Mouse (Mus musculus): ENCODE results near the gene Slc27a1. TPM values are rescaled to one million over a fixed set of nuclear protein-coding genes. Genes with fewer than 3 reads are reported as not detected.
"Not testable (repeated sequence)": the region's sequence is repeated elsewhere in the genome, so short reads cannot be mapped to it uniquely, and the experiment has no call there.

Gene Slc27a1
- total RNA-seq (2021): 91.6 and 93.6 TPM in 2 replicates
- long read RNA-seq, experiment 1, transcript Slc27a1-205 (11 exons, 3,207 nt): minor isoform, 16 of 245 reads
- long read RNA-seq, experiment 1, transcript Slc27a1-201 (14 exons, 2,795 nt): minor isoform, 6 of 245 reads
- long read RNA-seq, experiment 1, transcript Slc27a1-207 (13 exons, 2,730 nt): major isoform, 34 of 245 reads
- long read RNA-seq, experiment 1, partial matches to known transcripts: 75 of 245 reads
- long read RNA-seq, experiment 1, other reads (novel, unspliced or antisense): 114 of 245 reads
- long read RNA-seq, experiment 2, transcript Slc27a1-207 (13 exons, 2,730 nt): major isoform, 9 of 129 reads
- long read RNA-seq, experiment 2, transcript Slc27a1-205 (11 exons, 3,207 nt): minor isoform, 5 of 129 reads
- long read RNA-seq, experiment 2, partial matches to known transcripts: 47 of 129 reads
- long read RNA-seq, experiment 2, other reads (novel, unspliced or antisense): 64 of 129 reads

DNA sequence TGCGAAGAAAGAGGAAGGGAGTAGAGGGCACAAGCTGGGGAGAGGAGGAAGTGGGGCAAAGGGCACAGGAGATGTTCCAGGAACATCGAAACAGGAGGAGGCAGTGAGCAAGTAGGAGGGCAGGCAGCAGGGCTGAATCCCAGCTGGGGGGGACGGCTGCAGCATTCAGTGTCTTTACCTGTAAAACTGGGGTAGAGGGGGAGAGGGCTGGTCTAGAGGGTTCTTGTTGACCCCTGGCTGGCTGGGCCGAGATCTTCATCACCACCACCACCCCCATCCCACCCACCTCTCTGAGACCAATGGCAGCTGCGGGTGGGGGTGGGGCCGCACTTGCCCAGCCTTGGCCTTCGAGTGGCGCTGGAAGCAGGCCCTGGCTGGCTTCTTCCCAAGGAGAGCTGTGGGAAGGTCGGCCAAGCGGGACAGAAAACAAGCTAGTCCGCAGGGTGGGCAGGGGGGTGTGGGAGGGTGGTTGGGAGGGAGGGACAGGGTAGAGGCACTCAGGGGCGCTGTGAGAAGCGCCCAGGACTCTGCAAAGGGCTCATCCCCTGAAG lies at the start of gene Slc27a1:
TSS of gene Slc27a1 (plus strand) at position 496 of the 551 bp plus-strand sequence.
- DNase-seq: peak; percentile 93

DNA sequence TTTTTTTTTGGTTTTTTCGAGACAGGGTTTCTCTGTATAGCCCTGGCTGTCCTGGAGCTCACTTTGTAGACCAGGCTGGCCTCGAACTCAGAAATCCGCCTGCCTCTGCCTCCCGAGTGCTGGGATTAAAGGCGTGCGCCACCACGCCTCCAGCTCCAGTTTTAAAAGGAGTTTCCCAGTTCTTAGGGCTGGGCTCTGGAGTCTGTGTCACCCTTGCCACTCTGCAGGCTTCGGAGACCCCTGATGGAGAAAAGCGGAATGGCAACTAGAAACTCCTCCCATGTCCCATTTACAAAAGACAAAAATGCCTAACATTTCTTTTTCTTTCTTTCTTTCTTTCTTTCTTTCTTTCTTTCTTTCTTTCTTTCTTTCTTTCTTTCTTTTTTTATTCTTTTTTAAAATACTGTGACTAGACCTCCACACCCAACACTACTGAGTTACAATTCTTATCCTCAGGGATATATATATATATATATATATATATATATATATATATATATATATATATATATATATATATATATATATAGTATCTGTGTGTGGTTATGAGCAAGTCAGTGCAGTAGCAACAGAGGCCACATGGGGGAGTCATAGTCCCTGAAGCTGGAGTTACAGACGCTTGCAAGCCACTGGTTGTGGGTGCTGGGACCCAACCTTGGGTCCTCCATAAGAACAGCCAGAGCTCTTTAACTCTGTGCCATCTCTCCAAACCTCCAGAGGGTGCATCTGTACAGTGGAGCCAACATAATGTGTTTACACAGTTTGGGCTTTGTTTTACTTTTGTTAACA lies 49.5 kb upstream of the Slc27a1 start:
- peak; percentile 84 for DNase-seq

DNA sequence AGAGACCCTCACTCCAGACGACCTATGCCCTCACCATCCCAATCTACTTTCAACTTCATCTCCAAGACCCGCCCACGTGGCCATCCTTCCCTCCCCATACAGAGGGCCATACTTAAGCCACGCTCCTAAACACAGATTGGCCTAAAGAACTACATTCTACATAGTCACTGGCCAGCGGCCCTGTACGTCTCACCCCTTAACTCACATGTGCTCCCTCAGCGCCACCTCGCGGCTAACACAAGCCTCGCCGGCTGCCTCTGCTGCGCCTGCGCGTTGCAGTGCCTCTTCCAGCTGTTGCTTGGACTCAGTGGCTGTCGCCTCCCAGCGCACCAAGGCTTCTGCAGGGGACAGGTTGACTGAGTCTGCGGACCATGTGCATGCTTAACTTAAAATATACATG lies 47.0 kb upstream of the Slc27a1 start:
- peak; percentile 97 for DNase-seq

DNA sequence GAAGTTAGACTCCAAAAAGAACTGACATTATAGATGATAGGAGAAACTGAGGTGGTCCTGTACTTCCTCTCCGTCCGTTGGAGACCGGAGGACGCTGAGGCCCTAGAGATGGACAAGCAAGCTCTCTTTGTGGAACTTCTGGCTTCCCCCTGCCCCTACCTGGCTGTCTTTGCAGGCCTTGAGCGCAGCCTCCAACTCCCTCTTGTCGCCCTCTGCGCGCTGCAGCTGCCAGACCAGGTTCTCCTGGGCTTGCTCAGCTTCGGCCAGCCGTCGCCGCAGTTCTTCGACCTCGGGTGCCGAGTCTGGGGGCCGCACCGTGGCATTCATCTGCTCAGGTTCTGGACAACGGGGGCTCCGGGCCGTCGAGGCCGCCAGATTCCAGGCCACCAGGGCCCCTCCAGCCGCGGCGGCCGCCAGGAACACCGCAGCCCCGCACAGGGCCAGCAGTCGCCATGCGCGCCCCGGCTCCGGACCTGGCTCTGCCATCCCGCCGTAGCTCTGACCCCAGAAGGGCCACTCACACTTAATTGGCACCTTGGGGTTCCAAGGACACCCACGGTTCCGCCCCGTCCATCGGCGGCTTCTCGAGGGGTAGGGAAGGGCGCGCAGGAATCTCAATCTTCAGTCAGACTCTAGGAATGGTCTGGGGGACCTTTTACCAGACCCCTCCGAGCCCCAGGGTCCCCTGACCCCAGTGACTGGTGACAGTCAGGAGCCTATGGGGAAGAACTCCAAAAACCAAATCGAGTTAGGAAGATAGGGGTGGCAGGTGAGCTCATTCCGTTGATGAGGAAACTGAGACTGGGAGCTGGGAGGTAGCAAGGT lies 43.2 kb upstream of the Slc27a1 start, which contains the start of gene Ccdc194:
TSS of gene Ccdc194 (minus strand) at position 486 of the 825 bp plus-strand sequence.
- no peak for DNase-seq

DNA sequence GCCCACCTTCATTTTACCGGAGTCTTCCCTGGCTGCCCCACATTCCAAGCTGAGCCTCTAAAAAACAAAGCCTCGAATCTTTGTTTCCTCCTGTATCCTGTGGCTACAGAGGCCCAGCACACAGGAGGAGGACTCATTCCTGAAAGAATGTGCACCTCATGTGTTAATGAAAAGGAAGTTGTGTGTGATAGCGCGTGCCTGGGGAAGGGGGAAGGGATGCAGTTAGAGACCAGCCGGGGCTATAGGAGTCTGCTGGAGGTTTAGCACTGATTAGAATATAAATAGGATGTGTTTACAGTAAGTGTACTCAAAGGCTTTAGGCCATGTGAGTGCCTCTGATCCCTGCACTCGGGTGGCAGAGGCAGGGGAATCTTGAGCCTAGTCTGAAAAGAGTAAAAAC lies 42.4 kb upstream of the Slc27a1 start:
- no peak for DNase-seq

DNA sequence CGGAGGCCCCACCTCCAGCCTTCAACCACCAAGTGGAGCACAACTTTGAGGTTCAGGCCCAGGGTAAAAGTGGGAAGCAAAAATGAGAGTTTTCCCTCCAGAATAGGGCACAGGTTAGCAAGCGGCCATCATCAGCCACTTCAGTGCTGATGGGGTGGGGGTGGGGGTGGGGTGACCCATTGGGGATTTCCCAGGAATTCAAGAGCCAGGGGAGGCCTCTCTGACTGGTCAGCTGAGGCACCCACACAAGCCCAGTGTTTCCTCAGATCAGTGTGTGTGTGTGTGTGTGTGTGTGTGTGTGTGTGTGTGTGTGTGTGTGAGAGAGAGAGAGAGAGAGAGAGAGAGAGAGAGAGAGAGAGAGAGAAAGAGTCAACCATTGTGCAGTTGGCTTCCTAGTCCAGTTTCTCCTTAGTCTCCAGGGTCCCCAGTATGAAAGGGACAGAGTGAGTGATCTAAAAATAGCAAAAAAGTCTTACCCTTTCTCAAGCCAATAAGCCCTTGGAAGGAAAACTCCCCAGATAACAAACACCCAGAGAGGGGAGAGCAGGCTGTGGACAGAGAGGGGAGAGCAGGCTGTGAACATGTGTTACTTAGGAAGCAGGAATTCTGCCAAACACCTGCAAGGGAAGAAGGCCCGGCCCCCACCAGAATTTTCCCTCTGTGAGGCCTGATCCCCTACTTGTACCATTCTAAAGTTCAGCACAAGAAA lies 41.4 kb upstream of the Slc27a1 start:
- DNase-seq: no peak

DNA sequence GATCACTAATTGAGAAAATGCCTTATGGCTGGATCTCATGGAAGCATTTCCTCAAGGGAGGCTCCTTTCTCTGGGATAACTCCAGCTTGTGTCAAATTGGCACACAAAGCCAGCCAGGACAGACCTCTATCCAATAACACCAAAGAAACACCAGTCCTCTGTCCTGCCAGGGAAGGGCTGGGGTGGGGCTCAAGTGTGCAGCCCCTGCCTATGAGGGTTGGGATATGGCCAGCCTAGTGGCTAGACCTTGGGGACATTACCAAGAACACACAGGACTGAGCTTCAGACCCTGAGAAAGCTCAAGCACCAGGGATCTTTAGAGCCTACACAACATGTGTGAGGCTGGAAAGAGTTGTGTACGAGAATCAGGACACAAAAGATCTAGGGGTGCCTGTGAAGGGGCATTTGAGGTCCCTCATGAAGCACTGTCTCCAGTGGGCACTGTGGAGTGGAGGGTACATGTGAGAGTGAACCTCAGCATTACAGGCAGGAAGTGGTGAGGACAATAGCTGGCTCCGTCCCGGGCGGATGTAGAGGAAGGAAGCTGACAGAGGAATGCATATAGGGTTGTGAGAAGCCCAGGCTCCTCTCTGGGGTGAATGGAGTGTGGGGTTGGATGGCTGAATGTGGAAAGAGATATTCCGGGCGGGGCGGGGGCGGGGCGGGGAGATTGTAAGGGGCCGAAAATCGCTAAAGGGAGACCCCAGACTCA lies 40.2 kb upstream of the Slc27a1 start:
- DNase-seq: no peak

DNA sequence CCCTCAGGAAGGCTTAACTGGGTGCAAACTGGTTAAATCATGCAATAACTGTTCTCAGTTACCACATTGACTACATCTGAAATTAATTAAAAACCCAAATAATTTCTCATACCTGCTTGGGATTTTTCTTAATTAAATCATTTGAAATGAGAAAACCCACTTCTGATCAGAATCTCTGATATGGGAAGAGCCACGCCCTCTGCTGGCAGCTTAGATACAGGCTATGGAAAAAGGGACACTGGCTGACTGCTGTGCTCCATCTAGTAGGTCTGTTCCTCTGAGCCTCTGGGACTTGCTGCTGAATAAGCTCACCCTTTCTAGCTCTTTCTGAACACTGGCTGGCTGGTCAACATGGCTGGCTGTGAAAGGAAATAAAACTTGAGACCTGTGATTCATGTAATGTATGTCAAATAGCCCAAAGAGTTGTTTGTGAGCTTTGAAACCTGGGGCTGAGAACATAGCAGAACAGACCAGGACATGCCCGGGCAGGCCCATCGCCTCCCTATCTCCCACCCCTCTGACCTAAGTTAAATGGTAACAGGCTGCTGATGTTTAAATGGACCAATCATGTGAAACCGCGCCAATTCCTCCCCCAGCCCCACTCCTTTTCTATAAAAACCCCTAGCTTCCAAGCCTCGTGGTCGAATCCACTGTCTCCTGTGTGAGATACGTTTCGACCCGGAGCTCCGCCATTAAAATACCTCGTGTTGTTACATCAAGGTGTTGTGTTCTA lies 37.8 kb upstream of the Slc27a1 start:
- DNase-seq: not testable (repeated sequence)

DNA sequence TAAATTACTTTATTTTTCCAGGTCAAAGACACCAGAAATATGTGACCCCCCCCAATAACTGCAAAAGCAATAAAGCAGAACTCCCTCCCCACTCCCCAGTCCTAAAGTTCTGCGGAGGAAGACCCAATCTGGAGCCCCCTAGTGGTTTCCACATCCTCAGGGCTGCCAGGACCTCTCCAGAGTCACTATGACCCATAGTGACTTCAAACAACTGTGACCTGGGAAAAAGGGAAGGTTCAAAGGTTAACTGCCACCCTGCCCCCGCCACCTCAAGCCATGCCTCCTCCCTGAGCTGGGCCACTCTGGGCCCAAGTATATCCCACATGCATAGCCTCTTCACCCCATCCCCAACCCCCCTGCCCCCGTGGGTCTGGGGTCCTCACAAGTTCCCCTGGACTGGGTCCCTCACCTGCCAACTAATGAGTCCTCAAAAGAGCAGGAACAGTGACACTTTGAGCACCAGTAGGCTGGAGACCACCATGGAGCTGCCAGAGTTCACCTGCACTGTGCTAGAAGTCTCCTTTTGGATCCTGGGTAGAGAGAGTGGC lies 34.3 kb upstream of the Slc27a1 start:
- no peak for DNase-seq

DNA sequence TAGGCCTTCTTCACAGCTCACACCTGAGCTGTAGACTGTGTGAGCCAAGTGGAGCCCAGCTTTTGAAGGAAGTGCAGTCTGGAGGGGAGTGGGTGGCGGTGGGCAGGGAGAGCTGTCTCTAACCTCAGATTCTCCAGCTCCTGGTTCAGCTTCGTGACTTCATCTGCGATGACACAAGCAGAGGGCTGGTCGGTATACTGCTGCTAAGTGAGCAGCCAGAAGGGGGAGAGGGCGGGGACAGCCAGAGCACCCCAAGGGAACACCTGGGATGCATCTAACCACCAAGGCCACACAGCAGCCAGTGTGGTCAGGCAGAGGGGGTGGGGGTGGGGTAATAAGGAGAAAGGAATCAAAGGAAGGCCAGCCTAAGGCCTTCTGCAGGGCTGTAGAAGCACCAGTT lies 33.0 kb upstream of the Slc27a1 start:
- DNase-seq: no peak

DNA sequence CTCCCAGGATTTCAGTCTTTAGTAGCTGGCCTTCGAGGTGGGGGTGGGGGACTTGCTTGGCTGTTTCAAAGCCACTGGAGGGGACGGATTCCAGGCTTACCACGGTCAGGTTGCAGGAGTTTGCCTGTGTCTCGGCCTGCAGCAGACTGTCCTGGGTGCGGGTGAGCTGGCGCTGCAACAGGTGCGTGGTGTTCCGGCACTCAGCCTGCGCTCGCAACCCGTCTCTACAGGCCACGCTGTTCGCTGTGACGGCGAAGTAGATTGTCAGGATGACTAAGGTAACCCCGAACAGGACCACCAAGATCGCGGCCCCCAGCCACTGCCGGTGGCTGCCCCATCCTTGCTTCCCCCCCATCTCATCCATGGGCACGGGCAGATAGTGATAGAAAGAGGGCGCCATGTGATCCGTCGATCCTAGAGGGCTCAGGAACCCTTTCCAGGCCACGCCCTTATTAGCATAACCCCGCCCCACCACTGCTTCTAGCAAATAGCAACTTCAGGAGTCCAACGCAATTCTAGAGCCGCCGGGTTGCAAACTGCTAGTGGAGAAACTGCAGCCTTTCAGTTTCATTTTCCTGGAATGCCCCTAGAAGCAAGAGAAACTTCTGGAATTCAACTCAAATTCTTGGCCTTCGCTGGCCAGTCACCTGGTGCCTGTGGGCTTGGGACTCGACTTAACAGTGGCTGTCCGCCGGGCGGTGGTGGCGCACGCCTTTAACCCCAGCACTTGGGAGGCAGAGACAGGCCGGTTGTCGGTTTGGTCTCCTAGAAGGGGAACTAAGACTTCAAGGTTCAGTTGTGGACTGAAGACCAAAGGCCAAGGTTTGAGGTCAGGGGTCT lies 31.4 kb upstream of the Slc27a1 start, which contains the start of gene Bst2:
TSS of gene Bst2 (minus strand) at position 429 of the 840 bp plus-strand sequence.
- DNase-seq: peak; percentile 94

DNA sequence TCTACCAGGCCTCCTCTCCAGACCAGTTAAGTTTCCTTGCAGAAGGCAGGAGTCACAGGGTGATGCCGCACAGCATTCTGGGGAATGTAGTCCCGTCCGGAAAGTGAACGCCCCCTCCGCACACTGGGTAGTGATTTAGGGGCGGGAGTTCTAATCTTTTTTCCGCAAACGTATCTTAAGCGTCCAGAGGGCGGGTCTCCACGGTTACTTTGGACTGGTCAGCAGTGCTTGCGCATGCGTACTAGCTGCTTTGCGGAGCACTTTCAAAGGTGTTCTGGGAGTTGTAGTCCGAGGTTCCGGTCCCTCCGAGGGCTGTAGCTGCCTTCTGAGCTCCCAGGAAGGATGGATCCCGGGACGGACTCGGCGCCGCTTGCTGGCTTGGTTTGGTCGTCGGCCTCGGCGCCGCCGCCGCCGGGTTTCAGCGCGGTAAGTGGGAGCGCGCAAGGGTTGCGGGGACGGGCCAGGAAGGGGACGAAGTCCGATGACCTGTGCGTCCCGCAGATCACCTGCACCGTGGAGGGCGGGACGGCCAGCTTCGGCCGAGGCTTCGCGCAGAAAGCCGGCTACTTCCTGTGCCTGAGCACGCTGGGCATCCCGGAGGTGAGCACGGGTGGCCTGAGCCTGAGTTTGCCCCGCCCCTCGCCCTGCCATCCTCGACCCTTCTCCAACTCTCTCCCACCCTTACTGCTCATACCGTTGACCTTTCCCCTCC lies 25.9 kb upstream of the Slc27a1 start, which contains the start of gene Mvb12a:
TSS of gene Mvb12a (plus strand) at position 291 of the 712 bp plus-strand sequence.
- peak; percentile 97 for DNase-seq

DNA sequence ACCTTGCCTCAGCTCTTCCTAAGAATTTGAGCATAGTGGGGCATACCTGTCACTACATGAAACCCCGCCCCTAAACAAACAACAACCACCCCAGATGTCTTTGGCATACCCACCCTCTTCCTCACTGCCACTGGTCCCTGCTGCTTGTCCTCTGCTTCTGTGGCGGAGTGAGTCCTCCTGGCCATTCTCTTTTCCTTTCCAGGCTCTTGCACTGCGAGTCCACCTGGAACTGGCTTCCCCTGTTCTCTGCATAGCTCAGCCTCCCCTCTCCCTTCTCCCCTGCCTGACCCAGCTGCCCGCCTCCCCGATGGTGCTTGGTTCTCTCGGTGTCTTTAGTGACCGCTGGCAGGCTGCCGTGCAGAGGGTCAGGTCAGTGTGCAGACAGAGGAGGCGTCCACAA lies 24.9 kb upstream of the Slc27a1 start:
- no peak for DNase-seq

DNA sequence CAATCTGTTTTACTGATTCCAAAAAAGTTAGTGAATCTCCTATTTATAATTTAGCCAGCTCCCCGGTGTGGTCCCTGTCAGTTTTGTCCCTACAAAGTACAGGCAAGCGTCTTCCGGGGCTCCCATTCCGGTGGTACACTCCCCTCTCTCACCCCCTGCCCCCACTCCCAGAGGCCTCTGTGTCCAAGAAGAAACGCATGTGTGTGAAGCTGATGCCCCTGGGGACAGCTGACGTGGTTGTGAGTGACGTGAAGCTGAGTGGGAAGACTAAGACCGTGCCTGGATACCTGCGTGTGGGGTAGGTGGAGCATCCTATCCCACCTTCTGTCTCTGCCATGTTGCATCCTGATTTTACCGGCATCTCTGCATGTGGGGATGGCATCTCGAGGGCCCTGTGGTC lies 23.6 kb upstream of the Slc27a1 start:
- no peak for DNase-seq

DNA sequence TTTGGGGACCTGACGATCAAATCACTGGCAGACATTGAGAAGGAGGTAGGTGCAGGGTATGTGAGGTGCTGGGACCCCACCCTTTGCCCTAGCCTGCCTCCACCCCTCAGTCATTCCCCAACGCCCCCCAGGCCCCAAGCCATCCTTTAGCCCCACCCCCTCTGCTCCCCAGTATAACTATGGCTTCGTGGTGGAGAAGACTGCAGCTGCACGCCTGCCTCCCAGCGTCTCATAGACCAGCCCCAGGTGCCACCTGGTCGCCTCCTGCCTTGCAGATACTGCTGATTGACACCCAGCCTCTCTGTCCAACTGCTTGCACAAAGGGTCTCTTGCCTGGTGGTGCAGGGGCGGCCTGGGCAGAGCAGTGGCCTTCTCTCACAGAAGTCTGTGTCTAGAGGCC lies 21.1 kb upstream of the Slc27a1 start:
- DNase-seq: no peak

DNA sequence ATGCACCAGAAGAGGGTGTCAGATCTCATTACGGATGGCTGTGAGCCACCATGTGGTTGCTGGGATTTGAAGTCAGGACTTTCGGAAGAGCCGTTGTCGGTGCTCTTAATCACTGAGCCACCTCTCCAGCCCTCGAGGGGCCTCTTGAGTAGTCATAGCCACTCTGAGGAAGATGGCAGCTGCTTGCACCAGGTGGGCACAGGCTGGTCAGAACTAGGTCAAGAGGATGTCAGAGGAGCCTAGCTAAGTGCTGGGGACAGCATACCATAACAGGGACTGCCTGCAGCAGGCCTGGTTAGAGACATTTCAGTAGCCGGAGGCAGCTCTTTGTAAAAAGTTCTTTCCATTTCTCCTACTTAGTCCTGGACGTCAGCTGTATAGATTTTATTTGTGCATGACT lies 17.9 kb upstream of the Slc27a1 start:
- no peak for DNase-seq

DNA sequence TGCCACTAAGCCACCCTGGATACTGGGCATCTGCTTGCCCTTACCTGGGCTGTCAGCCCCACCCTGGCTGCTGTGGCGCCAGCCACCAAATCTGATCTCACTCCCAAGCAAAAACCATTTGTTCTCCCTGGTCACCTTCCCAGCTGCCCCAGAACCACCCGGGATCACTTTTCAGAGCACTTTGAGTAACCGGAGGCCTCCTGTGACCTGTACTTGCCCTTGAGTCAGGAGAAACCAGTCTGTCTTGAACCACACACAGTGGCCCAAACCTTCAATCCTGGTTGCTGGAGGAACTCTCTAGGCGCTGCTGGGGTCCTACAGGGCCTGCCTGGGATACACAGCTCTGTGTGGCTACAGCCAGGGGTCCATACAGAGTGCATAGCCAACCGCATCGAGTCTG lies 15.9 kb upstream of the Slc27a1 start:
- DNase-seq: no peak

DNA sequence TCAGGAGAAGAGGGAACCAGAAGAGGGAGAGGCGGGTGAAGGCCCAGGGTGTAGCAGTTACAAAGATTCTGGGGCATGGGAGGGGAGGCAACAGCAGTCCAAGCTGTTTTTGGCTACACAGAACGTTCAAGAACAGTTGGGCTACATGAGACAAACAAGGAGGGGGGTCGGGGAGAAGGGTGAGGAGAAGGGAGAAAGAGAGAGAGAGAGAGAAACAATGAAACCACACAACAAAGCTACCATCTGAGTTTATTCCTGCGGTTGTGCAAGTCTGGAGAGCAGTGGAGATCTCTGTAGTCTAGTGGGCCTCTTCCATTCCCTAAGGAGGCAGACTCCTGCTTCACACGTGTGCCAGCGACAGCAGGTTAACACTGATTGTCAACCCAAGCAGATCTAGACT lies 14.7 kb upstream of the Slc27a1 start:
- DNase-seq: no peak
